Mouse (Mus musculus) kidney, adult 2 months (tissue): Measurements from ENCODE around the gene Iqcn.

Experiments
- CTCF ChIP-seq: fragments of 200-500 bp; conservative IDR thresholded peaks from 2 replicates; pipeline ENCODE4 v1.5.1; 2011; ENCODE audit warnings: low read depth, mild to moderate bottlenecking, control low read depth, low read length, moderate library complexity, mixed read lengths; ENCODE audit not compliant: insufficient read depth, insufficient read length
- POLR2A ChIP-seq: fragments of 200-500 bp; IDR thresholded peaks from one replicate; pipeline ENCODE4 v1.6.1; 2011; ENCODE audit warnings: low read depth, low read length, control low read depth

DNA sequence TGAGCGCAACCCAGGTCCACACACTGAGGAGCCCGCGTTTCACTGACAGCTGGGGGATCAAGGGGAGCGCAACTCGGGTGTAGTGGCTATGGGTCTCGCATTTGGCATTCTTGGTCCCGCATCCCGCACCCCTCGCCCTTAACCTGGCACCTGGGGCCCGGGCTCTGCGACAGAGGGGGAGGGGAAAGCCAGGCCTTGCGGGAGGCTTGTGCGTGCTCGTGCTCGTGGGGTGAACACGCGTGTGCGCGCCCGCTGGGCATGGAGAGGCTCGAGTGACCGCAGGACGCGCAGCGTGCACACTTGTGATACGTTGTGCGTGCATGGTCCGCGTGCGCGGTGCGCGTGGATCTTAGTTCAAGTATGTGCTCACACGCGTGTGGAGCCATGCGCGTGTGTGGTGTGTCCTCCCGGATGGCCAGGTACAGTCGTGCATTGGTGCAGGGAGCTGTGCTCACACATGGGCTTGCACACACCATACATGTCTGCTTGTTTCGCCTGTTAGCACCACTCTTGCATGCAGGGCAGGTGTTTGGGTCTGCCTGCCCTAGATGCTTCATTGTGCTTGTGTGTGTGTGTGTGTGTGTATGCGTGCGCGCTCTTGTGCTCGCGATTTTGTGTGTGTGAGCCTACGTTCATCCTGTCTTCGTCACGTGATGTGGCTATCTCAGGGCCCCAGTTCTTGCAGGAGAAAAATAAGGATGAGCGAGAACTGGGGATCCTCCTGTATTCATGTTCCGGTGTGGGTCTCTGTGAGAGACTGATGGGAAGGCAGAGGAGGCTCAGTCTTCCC is 51.8 kb downstream of the Iqcn start:
- TF ChIP-seq CTCF (no peak), POLR2A (no peak)
